Mouse (Mus musculus) cerebellum, adult 2 months (tissue): ENCODE results near the gene Mrpl14.

Source experiments
- CTCF ChIP-seq: fragments of 200-500 bp; IDR thresholded peaks from 2 replicates; pipeline ENCODE4 v1.5.1; 2011; ENCODE audit warnings: low read depth, mild to moderate bottlenecking, control low read depth, low read length, moderate library complexity, borderline replicate concordance; ENCODE audit not compliant: insufficient read depth
- POLR2A ChIP-seq: fragments of 200-500 bp; IDR thresholded peaks from 2 replicates; pipeline ENCODE4 v1.6.1; 2011; ENCODE audit warnings: low read length, control low read depth, borderline replicate concordance; ENCODE audit not compliant: insufficient read depth

- no peak for TF ChIP-seq POLR2A
- TF ChIP-seq CTCF, result no peak
Observed at GRCm38 (mm10) chr17:45689120-45689519, 3.0 kb downstream of the Mrpl14 start.
